Mouse (Mus musculus) C2C12 (cell line): ENCODE data around the gene Gm28038.

Experiments
- CEBPB ChIP-seq: IDR thresholded peaks from one replicate; pipeline ENCODE4 v1.6.1; 2011; ENCODE audit warnings: low read depth, mild to moderate bottlenecking, control low read depth, moderate library complexity
- CTCF ChIP-seq: IDR thresholded peaks from one replicate; pipeline ENCODE4 v1.5.1; 2011; ENCODE audit not compliant: control insufficient read depth, insufficient read depth, insufficient read length
- USF1 ChIP-seq: IDR thresholded peaks from one replicate; pipeline ENCODE4 v1.6.1; 2011; ENCODE audit warnings: low read depth, mild to moderate bottlenecking, control low read depth, moderate library complexity

- no peak for TF ChIP-seq CTCF
- TF ChIP-seq USF1: no peak
- TF ChIP-seq CEBPB: no peak
Measured at GRCm38 (mm10) chr2:30261064-30261736, 19.6 kb upstream of the Gm28038 start.
